Mouse (Mus musculus) MEL (cell line): Measurements from ENCODE around the gene Porcn. TPM values are rescaled to one million over a fixed set of nuclear protein-coding genes. Genes with fewer than 3 reads are reported as not detected.

Experiments
- DNase-seq: peaks from one replicate; pipeline ENCODE4 v3.0.0; 2011; ENCODE audit warnings: low read depth, low spot score
- H3K27ac ChIP-seq: 2 replicates; pipeline ENCODE4 v1.5.1; 2012; ENCODE audit warnings: low read depth, mild to moderate bottlenecking, control low read depth, low read length, moderate library complexity; ENCODE audit not compliant: control insufficient read depth
- H3K27me3 ChIP-seq, 2 experiments: fragments of 150-350 bp in 1 of 2; sonication (generic) in 1 of 2; 2 replicates each; pipeline ENCODE4 v1.6.1; 2012; ENCODE audit warnings: low read length in 2 of 2, mild to moderate bottlenecking in 2 of 2, improper control_type of control experiment in 1 of 2, moderate library complexity in 1 of 2; ENCODE audit not compliant: insufficient read depth in 2 of 2, control insufficient read depth in 1 of 2
- H3K36me3 ChIP-seq, 2 experiments: 2 replicates each; pipeline ENCODE4 v1.6.1; 2012 to 2014; ENCODE audit warnings: low read length in 2 of 2, improper control_type of control experiment in 1 of 2, inconsistent platforms in 1 of 2, mild to moderate bottlenecking in 1 of 2; ENCODE audit not compliant: insufficient read depth in 2 of 2, control insufficient read depth in 1 of 2
- H3K4me1 ChIP-seq, 2 experiments: fragments of 150-350 bp in 1 of 2; sonication (generic) in 1 of 2; 2 replicates each; pipeline ENCODE4 v1.6.1; 2012; ENCODE audit warnings: low read length in 2 of 2, improper control_type of control experiment in 1 of 2, mild to moderate bottlenecking in 1 of 2; ENCODE audit not compliant: insufficient read depth in 2 of 2, control insufficient read depth in 1 of 2
- H3K4me3 ChIP-seq, 2 experiments: fragments of 150-350 bp in 1 of 2; sonication (generic) in 1 of 2; 2 replicates each; pipeline ENCODE4 v1.5.1; 2012; ENCODE audit warnings: low read depth in 2 of 2, low read length in 2 of 2, mild to moderate bottlenecking in 2 of 2, moderate library complexity in 2 of 2, control low read depth in 1 of 2, improper control_type of control experiment in 1 of 2; ENCODE audit not compliant: control insufficient read depth in 1 of 2, insufficient read depth in 1 of 2
- H3K79me2 ChIP-seq: 2 replicates; pipeline ENCODE4 v1.6.1; 2012; ENCODE audit warnings: mild to moderate bottlenecking, low read length, moderate library complexity; ENCODE audit not compliant: control insufficient read depth, poor library complexity, insufficient read depth
- H3K9ac ChIP-seq: 2 replicates; pipeline ENCODE4 v1.6.1; 2012; ENCODE audit warnings: low read depth, mild to moderate bottlenecking, control low read depth, low read length, moderate library complexity; ENCODE audit not compliant: control insufficient read depth, poor library complexity, severe bottlenecking
- H3K9me3 ChIP-seq: fragments of 150-350 bp; sonication (generic); replicated peaks from 2 replicates; pipeline ENCODE4 v1.6.1; 2012; ENCODE audit warnings: mild to moderate bottlenecking, low read length, improper control_type of control experiment, moderate library complexity; ENCODE audit not compliant: insufficient read depth
- BHLHE40 ChIP-seq: IDR thresholded peaks from 2 replicates; pipeline ENCODE4 v1.6.1; 2012; ENCODE audit warnings: low read depth, mild to moderate bottlenecking, inconsistent platforms, low read length, improper control_type of control experiment, borderline replicate concordance
- CHD2 ChIP-seq: IDR thresholded peaks from 2 replicates; pipeline ENCODE4 v1.6.1; 2011; ENCODE audit warnings: low read length, improper control_type of control experiment
- CTCF ChIP-seq, 3 experiments: IDR thresholded peaks in 2 of 3; conservative IDR thresholded peaks in 1 of 3; 2 replicates each; pipeline ENCODE4 v1.5.1; 2011 to 2012; ENCODE audit warnings: low read length in 3 of 3, low read depth in 2 of 3, mild to moderate bottlenecking in 2 of 3, improper control_type of control experiment in 1 of 3, inconsistent platforms in 1 of 3, mixed read lengths in 1 of 3, moderate library complexity in 1 of 3; ENCODE audit not compliant: control insufficient read depth in 1 of 3, insufficient read depth in 1 of 3, poor library complexity in 1 of 3, severe bottlenecking in 1 of 3
- E2F4 ChIP-seq: IDR thresholded peaks from 2 replicates; pipeline ENCODE4 v1.6.1; 2011; ENCODE audit warnings: low read depth, low read length, improper control_type of control experiment, borderline replicate concordance
- GATA1 ChIP-seq: IDR thresholded peaks from 2 replicates; pipeline ENCODE4 v1.6.1; 2011; ENCODE audit warnings: low read depth, low read length, improper control_type of control experiment
- JUND ChIP-seq: IDR thresholded peaks from 2 replicates; pipeline ENCODE4 v1.6.1; 2011; ENCODE audit warnings: low read depth, mild to moderate bottlenecking, improper control_type of control experiment, low read length
- KAT2A ChIP-seq: conservative IDR thresholded peaks from 2 replicates; pipeline ENCODE4 v1.6.1; 2012; ENCODE audit warnings: low read depth, low read length, improper control_type of control experiment, inconsistent platforms
- MAZ ChIP-seq: IDR thresholded peaks from 2 replicates; pipeline ENCODE4 v1.6.1; 2012; ENCODE audit warnings: low read depth, mild to moderate bottlenecking, inconsistent platforms, low read length, improper control_type of control experiment
- MEF2A ChIP-seq: IDR thresholded peaks from 2 replicates; pipeline ENCODE4 v1.6.1; 2014; ENCODE audit warnings: low read depth, mild to moderate bottlenecking, inconsistent platforms, low read length, improper control_type of control experiment; ENCODE audit not compliant: poor library complexity, insufficient replicate concordance, severe bottlenecking; ENCODE audit errors: extremely low read depth
- MXI1 ChIP-seq: IDR thresholded peaks from 2 replicates; pipeline ENCODE4 v1.6.1; 2011; ENCODE audit warnings: mild to moderate bottlenecking, low read depth, low read length, improper control_type of control experiment
- MYB ChIP-seq: IDR thresholded peaks from 2 replicates; pipeline ENCODE4 v1.6.1; 2011; ENCODE audit warnings: mild to moderate bottlenecking, low read depth, low read length, improper control_type of control experiment
- POLR2AphosphoS5 ChIP-seq: IDR thresholded peaks from 2 replicates; pipeline ENCODE4 v1.6.1; 2012; ENCODE audit warnings: low read depth, borderline replicate concordance, mild to moderate bottlenecking, inconsistent platforms, low read length, moderate library complexity, mixed read lengths
- RAD21 ChIP-seq: IDR thresholded peaks from 2 replicates; pipeline ENCODE4 v1.6.1; 2011; ENCODE audit warnings: mild to moderate bottlenecking, low read depth, low read length, improper control_type of control experiment
- USF2 ChIP-seq, 2 experiments: IDR thresholded peaks; 2 replicates each; pipeline ENCODE4 v1.6.1; 2011 to 2012; ENCODE audit warnings: improper control_type of control experiment in 2 of 2, low read length in 2 of 2, borderline replicate concordance in 1 of 2, inconsistent platforms in 1 of 2, low read depth in 1 of 2, mild to moderate bottlenecking in 1 of 2; ENCODE audit not compliant: insufficient read depth in 1 of 2
- ZC3H11A ChIP-seq: IDR thresholded peaks from 2 replicates; pipeline ENCODE4 v1.6.1; 2012; ENCODE audit warnings: low read depth, mild to moderate bottlenecking, inconsistent platforms, low read length, improper control_type of control experiment
- ZKSCAN1 ChIP-seq: IDR thresholded peaks from 2 replicates; pipeline ENCODE4 v1.6.1; 2012; ENCODE audit warnings: low read depth, mild to moderate bottlenecking, inconsistent platforms, low read length, improper control_type of control experiment, moderate library complexity
- ZMIZ1 ChIP-seq: IDR thresholded peaks from 2 replicates; pipeline ENCODE4 v1.6.1; 2012; ENCODE audit warnings: low read depth, mild to moderate bottlenecking, inconsistent platforms, low read length, improper control_type of control experiment, moderate library complexity
- polyA plus RNA-seq, 2 experiments: library from polyadenylated mRNA; stranded (reverse) in 1 of 2; unstranded in 1 of 2; fragments of >175 nt in 1 of 2; fragments of >200 nt in 1 of 2; gene quantifications; 2 replicates each; pipeline versions ENCODE4 v1.2.1 to v1.2.4; 2012; ENCODE audit warnings: low replicate concordance in 2 of 2, low read depth in 1 of 2; ENCODE audit not compliant: insufficient read length in 2 of 2, insufficient read depth in 1 of 2, missing spikeins in 1 of 2
- total RNA-seq: library from RNA; depleted of rRNA; stranded (reverse); fragments of 300-350 nt; gene quantifications from 2 replicates; pipeline ENCODE4 v1.2.3, GENCODE M21; 2012

The Porcn gene
- total and polyA plus RNA-seq, 3 experiments, result 3.5 to 16.1 TPM; not detected in 1

GRCm38 (mm10) chrX:8205088-8205487 is 1.2 kb downstream of the Porcn start:
- Histone ChIP-seq H3K9me3 (no peaks in the 10 kb centered on the region), H3K9ac (no peak overlapping the region), H3K36me3 (peaks cover 0 to 14% of the 10 kb centered on the region in 2 experiments; a peak in 2 of 4 replicates), H3K4me3 (no peak overlapping the region), H3K4me1 (peaks cover 7 to 10% of the 10 kb centered on the region in 2 experiments), H3K79me2 (no peaks in the 10 kb centered on the region), H3K27me3 (no peaks in the 10 kb centered on the region), H3K27ac (no peak overlapping the region)
- DNase-seq, result no peak
- TF ChIP-seq CHD2 (no peak), USF2 (IDR thresholded peaks at IDR 0.05; ENCODE audit: borderline replicate concordance in 1 of 2, insufficient read depth in 1 of 2, low read depth in 1 of 2, low read length in 2 of 2) (no peak), BHLHE40 (no peak), E2F4 (no peak), RAD21 (no peak), ZKSCAN1 (no peak), KAT2A (no peak), CTCF (IDR thresholded peaks at IDR 0.05 in 2 of 3, conservative IDR thresholded peaks at IDR 0.05 in 1 of 3; ENCODE audit: control insufficient read depth in 1 of 3, insufficient read depth in 1 of 3, low read depth in 2 of 3, low read length in 3 of 3, poor library complexity in 1 of 3, severe bottlenecking in 1 of 3) (no peak), ZC3H11A (no peak), MAZ (no peak), GATA1 (no peak), MYB (no peak)

- Histone ChIP-seq H3K27me3 (no peaks in the 10 kb centered on the region), H3K4me3 (no peak overlapping the region), H3K27ac (no peak overlapping the region), H3K36me3 (peaks cover 0 to 8% of the 10 kb centered on the region in 2 experiments; a peak in 2 of 4 replicates), H3K9ac (no peak overlapping the region), H3K4me1 (peaks cover 4 to 10% of the 10 kb centered on the region in 2 experiments), H3K9me3 (no peaks in the 10 kb centered on the region)
- no peak for DNase-seq
- TF ChIP-seq GATA1, result no peak
- TF ChIP-seq ZKSCAN1, result no peak
- no peak for TF ChIP-seq MEF2A
- TF ChIP-seq MYB, result no peak
- TF ChIP-seq CTCF (IDR thresholded peaks at IDR 0.05 in 2 of 3, conservative IDR thresholded peaks at IDR 0.05 in 1 of 3; ENCODE audit: control insufficient read depth in 1 of 3, insufficient read depth in 1 of 3, low read depth in 2 of 3, low read length in 3 of 3, poor library complexity in 1 of 3, severe bottlenecking in 1 of 3), result no peak
- no peak for TF ChIP-seq RAD21
- TF ChIP-seq, all 39 proteins: peak for 0
- H3K79me2 ChIP-seq, result no peaks in the 10 kb centered on the region
These were observed 2.2 kb downstream of the Porcn start for GRCm38 (mm10) chrX:8204076-8204475.

- no peaks in the 10 kb centered on the region for H3K27me3 ChIP-seq
- no peak for DNase-seq
- H3K4me1 ChIP-seq, result peaks cover 4 to 10% of the 10 kb centered on the region in 2 experiments
- TF ChIP-seq POLR2AphosphoS5, result no peak
- TF ChIP-seq ZMIZ1, result no peak
- TF ChIP-seq MXI1, result no peak
- TF ChIP-seq JUND, result no peak
- TF ChIP-seq MEF2A, result no peak
- H3K27ac ChIP-seq, result no peak overlapping the region
- H3K4me3 ChIP-seq, result no peak overlapping the region
- no peak overlapping the region for H3K9ac ChIP-seq
- no peaks in the 10 kb centered on the region for H3K79me2 ChIP-seq
- H3K9me3 ChIP-seq, result no peaks in the 10 kb centered on the region
- H3K36me3 ChIP-seq, result peaks cover 0 to 8% of the 10 kb centered on the region in 2 experiments; a peak in 2 of 4 replicates
These were observed 3.2 kb downstream of the Porcn start for GRCm38 (mm10) chrX:8203105-8203504.
